Mouse (Mus musculus) hematopoietic multipotent progenitor cell, adult 10-12 weeks (in vitro differentiated cells): ENCODE data around the gene Gm3239. TPM values are rescaled to one million over a fixed set of nuclear protein-coding genes. Genes with fewer than 3 reads are reported as not detected.

Source experiments
- polyA plus RNA-seq: library from polyadenylated mRNA; stranded (reverse); fragments of >175 nt; gene quantifications from 2 replicates; pipeline ENCODE4 v1.2.3, GENCODE M21; 2012; ENCODE audit warnings: low replicate concordance

Gm3239 gene
- polyA plus RNA-seq, result not detected in 2 replicates

DNA sequence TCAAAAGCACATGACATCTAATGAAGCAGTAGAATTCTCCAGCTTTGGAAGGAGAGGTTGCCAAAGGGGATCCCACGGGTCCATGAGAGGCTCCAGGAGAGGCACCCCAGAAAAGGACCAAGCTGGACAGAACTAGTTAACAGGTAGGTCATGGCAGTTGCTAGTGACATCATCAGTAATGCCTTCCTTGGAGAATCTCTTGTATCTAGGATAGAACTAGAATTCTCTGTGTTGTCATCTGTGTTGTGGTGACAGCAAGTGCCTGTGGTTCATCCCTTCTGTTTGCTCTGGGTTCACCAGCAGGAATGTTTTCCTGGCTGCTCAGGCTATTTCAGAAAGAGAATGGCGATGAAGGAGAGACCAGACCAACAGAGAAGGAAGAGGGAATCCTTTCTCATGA is at the start of gene Gm3239:
Gm3239 (plus strand) TSS at position 301 of the 400 bp plus-strand sequence.

GRCm38 (mm10) chr14:4632052-4632451 is 31.9 kb upstream of the Gm3239 start, which contains the start of gene Gm8159:
Gene Gm8159 (plus strand): TSS chr14:4632352.

DNA sequence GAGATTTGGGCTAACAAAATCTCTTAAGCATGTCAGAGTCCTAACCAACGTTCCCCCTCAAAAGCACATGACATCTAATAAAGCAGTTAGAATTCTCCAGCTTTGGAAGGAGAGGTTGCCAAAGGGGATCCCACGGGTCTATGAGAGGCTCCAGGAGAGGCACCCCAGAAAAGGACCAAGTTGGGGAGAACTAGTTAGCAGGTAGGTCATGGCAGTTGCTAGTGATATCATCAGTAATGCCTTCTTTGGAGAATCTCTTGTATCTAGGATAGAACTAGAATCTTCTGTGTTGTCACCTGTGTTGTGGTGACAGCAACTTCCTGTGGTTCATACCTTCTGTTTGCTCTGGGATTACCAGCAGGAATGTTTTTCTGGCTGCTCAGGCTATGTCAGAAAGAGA is 44.9 kb downstream of the Gm3239 start, which contains the start of gene Gm7876:
Gm7876 (plus strand) TSS at position 301 of the 400 bp plus-strand sequence.

Other genes with a start within 250 kb of the Gm3239 start
- not detected in 2 replicates for gene Gm3164, start 248.7 kb upstream of the Gm3239 start, polyA plus RNA-seq
- not detected in 2 replicates for gene Gm3173, start 233.2 kb upstream of the Gm3239 start, polyA plus RNA-seq
- gene Gm3182, start 182.4 kb upstream of the Gm3239 start, polyA plus RNA-seq, result not detected in 2 replicates
- gene Gm3047, start 108.8 kb upstream of the Gm3239 start, polyA plus RNA-seq, result not detected in 2 replicates
- not detected in 2 replicates for gene Gm8159, start 31.8 kb upstream of the Gm3239 start, polyA plus RNA-seq
- gene Gm7876, start 45.0 kb downstream of the Gm3239 start, polyA plus RNA-seq, result not detected in 2 replicates
- not detected in 2 replicates for gene Gm3252, start 62.6 kb downstream of the Gm3239 start, polyA plus RNA-seq
- gene Gm9602, start 112.1 kb downstream of the Gm3239 start, polyA plus RNA-seq, result not detected in 2 replicates
- not detected in 2 replicates for gene Gm3269, start 173.9 kb downstream of the Gm3239 start, polyA plus RNA-seq
- not detected in 2 replicates for gene Gm3264, start 191.4 kb downstream of the Gm3239 start, polyA plus RNA-seq
- not detected in 2 replicates for gene Gm3278, start 228.2 kb downstream of the Gm3239 start, polyA plus RNA-seq